Mouse (Mus musculus) heart, postnatal 0 days (tissue): ENCODE measurements around the gene Fkbp4.

Experiments used
- CTCF ChIP-seq: IDR thresholded peaks from 2 replicates; pipeline ENCODE4 v1.5.1; 2016; ENCODE audit warnings: antibody characterized with exemption, control low read depth, low read depth
- EP300 ChIP-seq: IDR thresholded peaks from 2 replicates; pipeline ENCODE4 v1.6.1; 2016; ENCODE audit warnings: antibody characterized with exemption, low read depth

- no peak for TF ChIP-seq CTCF
- no peak for TF ChIP-seq EP300
Measured at GRCm38 (mm10) chr6:128433566-128433965, 4.9 kb downstream of the Fkbp4 start.
